Mouse (Mus musculus) thymus, adult 2 months (tissue): ENCODE data around the gene Sdc4.

Source experiments
- CTCF ChIP-seq: fragments of 200-500 bp; IDR thresholded peaks from 2 replicates; pipeline ENCODE4 v1.5.1; 2012; ENCODE audit warnings: mild to moderate bottlenecking, control low read depth, low read length, moderate library complexity, borderline replicate concordance; ENCODE audit not compliant: control insufficient read depth, poor library complexity, insufficient read depth; ENCODE audit errors: extremely low read depth
- POLR2A ChIP-seq: fragments of 200-500 bp; IDR thresholded peaks from 2 replicates; pipeline ENCODE4 v1.6.1; 2012; ENCODE audit warnings: mild to moderate bottlenecking, low read length, control low read depth, moderate library complexity; ENCODE audit not compliant: control insufficient read depth, poor library complexity, insufficient read depth; ENCODE audit errors: extremely low read depth

DNA sequence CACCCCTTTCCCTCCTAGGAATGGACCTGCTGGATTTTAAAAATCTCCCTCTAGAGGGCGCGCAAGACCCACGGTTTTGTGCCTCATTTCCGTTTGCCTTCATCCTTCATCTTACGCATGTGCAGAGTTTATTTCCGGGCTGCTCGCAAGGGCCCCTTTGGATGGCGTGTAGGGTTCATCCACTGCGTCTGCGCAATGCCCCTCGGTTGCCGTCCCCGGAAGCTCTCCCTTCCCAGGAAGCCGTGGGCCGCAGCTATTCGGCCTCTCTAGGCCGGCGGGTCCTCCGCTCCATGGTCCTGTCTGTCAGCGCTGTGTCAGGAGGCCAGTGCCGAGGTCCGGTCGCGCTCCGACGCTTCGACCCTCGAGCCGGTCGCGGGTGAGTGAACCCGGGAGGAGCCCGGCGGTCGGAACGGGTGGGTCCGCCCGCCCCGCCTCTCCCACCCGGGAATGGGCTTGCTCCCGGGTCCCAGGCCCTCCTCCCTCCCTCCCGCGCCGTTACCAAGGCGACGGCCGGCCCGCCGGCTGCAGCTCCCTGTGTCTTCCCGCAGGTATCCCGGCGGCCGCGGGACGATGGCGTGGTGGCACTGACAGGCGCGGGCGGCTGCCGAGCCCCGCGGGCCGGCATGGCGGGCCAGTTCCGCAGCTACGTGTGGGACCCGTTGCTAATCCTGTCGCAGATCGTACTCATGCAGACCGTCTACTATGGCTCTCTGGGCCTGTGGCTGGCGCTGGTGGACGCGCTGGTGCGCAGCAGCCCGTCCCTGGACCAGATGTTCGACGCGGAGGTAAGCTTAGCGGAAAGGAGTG lies 17.3 kb upstream of the Sdc4 start, which contains the start of gene Gm20458:
- TF ChIP-seq CTCF (0 out of 2 replicates have a peak, but pooled peaks have one; percentile 39), POLR2A (peak; percentile 62; the same call in 1 of the 2 replicates)
